Mouse (Mus musculus): Measurements from ENCODE around the gene Fndc3b.

GRCm38 (mm10) chr3:27463373-27463772 is 247.7 kb downstream of the Fndc3b start:
- no peak for TF ChIP-seq GATA1 (IDR thresholded peaks at IDR 0.05; ENCODE audit: low read length)
- no peak for TF ChIP-seq TAL1 (IDR thresholded peaks at IDR 0.05; ENCODE audit: low read length)
